Mouse (Mus musculus): ENCODE measurements around the gene 2010111I01Rik.
A peak's percentile ranks its signal among the peaks of the same experiment; 100 is the strongest.

2010111I01Rik gene

DNA sequence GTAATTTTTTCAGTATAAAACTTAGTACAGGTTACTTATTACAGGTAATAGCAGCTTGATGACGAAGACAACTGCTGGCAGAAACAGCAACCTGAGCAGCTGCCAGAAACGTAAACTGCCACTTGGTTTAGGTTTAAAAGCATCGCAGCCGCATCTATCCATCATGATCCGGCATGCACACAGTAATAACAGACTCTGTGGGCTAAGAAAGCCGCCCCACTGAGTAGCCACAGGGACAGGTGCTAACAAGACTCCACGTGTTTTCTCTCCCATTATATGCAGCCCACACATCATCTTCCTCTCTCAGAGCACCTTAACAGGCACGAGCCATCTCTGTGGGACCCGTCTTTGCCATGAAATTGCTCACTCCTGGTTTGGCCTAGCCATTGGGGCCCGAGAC lies 191.6 kb downstream of the 2010111I01Rik start:
- DNase-seq = peak; percentile 85

GRCm38 (mm10) chr13:63170282-63171073 lies 205.8 kb downstream of the 2010111I01Rik start:
- peak; percentile 87 for DNase-seq

DNA sequence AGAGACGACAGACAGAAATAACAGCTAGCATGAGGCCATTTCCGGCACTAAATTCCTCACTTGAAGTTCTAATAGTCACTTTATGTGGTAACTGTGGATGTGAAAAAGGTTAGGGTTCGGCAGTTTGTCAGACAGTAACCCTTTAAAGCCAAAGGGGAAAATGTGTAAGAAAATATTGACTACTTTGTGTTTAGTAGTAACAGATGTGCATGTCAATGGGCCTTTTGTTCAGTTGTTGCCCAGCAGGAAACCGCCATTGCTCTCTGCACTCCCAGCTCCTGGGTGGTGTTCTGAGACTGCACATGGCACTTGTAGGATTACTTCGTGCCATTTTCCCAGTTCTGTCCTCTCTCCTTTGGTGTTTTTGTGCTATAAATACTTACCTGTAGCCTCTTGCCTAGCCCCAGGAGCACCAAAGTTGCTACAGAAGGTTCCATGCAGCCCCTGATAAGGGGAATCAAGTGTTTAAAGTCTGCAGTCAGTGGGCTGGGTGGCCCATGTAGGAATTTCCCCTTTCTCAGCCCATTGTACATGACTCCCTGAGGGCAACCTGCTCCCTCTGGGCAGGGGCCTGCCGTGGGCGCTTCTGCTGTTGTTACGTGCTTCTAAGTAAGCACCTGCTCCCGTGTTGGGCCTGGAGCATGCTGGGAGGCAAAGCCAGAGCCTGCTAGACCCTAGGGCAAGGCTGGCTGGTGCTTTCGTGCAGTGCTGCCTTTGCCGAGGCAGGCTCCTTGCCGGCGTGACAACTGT lies 206.8 kb downstream of the 2010111I01Rik start:
- no peak for DNase-seq

- DNase-seq = peak; percentile 79
Measured at GRCm38 (mm10) chr13:63172097-63172445, 207.4 kb downstream of the 2010111I01Rik start.

DNA sequence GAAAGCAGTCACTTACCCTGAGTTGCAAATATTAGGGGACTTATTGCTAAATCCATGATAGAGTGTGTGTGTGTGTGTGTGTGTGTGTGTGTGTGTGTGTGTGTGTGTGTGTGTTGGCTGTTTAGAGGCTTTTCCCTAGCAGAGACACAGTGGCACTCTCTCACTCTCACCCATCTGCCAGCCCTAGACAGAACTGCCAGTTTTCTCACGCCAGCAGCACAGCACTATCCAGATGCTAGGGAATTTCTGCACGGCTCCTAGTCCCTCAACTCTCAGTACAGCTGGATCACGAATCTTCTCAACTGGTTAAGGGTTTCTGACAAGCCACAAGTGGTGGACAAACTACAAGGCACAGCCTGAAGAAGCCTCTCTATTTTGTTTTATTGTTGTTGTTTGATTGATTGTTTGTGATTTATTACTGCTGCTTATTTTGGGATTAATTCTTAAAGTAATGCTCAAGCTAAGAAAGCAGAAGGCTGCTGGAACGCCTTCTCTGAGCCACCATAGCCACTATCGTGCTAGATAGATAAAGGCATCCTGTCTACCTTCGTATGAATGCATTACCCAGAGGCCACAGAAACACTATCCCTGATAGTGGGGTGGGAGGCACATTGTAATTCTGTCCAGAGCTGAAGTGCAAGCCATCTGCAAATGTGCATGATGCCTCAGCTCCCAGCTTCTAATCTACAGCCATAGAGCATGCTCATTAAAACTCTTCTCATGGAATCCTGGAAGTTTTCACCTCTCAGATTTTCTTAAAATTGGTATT lies 209.7 kb downstream of the 2010111I01Rik start:
- peak; percentile 66 for DNase-seq

DNA sequence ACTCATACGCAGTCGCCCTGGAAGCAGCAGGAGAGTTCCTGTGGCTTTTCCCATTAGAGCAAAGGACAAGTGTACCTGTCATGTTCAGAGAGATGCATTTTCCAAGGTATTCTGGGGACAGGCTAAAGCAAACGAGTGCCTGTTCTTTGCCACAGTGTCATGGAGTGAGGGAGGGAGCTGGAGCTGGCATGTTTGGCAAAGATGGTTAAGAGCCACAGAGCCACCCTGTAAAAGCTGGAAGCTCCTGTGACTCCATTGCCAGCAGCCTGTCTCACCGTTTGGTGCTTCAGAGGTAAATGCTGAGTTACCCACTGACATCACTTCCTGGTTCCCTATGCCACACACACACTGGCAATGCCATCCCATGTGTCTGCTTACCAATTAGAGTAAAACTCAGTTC lies 211.4 kb downstream of the 2010111I01Rik start:
- peak; percentile 88 for DNase-seq

- no peak for DNase-seq
Measured at GRCm38 (mm10) chr13:63177232-63177631, 212.5 kb downstream of the 2010111I01Rik start.

DNA sequence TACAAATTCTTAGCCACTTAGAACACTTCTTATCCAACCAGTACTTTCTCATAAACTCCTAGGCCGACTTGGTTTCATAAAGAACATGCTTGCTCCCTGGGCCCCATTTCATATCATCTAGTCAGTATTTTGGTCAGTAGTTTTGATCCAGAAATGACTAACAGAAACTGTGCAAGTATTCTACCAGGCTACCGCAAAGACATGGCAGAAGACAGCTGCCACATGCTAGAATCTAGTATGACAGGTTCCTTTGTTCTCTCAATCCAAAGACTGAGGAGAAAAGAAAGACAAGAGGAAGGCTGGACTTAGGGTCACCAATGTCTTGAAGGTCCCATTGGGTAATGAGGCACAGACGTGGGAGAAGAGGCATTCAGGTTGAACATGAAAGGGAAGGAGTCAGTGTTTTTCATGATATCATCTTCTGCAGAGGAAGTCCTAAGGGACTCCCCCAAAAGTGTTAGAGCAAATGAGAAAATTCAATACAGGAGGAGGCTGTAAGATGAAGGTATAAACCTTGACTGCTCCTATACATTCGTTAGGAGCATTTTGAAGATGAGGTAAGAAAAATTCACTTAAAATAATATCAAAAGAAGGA lies 216.0 kb downstream of the 2010111I01Rik start:
- DNase-seq = no peak

GRCm38 (mm10) chr13:63184946-63185345 lies 220.3 kb downstream of the 2010111I01Rik start:
- no peak for DNase-seq

DNA sequence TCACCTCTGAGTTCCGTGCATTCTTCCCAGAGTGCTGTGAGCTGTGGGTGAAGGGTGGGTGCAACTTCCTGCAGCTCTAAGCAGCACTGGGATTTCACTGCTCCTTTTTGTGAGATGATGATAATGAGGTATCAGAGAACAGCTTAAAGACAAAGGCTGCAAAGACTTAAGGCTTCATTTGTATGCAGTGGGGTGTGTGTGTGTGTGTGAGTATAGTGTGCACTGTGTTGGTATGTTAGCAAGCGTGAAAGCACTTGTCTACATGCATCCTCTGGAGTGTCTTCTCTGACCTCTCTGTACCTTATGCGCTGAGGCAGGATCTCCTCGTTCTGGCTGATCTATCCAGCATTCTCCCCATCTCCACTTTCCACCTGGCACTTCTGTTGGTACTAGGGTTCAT lies 221.5 kb downstream of the 2010111I01Rik start:
- no peak for DNase-seq

DNA sequence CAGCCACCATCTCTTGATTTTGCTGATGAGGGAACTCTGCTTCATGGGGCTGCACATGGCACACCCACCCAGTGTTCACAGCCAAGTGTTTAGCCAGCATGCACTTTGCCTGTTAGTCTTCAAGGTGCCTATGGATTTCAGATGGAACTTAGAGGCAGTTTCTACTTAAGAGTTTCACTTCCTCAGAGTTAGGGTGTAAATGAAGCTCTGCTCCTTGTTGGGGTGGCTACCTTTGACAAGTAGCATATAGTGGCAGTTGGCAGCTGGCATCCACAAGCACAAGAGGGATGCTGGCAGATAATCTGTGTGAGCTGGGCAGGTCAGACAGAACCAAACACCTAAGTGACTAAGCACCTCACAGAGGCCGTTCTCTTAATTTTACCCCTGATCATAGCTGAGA lies 221.9 kb downstream of the 2010111I01Rik start:
- no peak for DNase-seq

DNA sequence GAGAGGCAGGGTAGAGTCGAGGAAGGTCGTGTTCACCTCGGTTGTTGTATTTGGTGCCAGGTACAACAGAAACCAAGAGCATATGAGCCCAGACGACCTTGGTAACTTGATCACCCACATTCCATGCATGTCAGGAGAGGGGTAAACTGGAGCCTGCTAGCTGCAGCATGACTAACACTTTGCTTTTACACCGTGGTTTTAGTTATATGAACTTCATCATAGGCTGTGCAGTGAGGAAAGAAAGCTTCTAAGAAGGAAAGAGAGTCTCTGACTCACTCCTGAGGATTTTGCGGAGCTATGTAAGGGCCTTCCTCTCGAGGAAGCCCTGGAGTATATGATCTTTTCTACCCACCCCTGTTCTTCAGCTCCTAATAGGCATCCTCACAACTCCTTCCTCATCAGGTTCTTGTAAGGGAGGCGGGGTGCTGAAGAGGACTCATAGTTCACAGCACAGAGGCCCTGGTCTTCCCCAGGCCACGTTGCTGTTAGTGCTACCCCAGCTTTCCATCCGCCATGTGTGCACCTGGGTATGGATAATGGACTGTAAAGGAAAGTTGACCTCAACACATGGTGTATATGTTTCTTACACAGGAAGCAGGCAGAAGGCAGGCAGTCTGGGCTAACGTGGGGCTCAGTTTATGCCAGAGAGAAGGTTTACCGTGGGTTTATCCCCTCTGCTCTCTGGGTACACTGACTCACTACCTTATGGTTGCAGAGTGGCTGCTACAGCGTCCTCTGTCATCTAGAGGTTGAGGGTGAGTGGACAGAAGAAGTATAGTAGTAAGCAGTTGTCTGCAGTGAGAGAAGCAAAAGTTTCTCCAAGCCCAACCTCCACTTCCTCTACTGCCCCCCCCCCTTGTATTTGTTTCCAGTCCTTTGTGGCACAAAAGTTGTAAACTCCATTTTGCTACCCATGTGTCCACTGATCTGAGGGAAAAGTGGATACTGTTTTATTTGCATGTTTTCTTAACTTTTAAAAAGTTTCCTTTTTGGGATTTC lies 222.8 kb downstream of the 2010111I01Rik start:
- peak; percentile 94 for DNase-seq

- no peak for DNase-seq
Measured at GRCm38 (mm10) chr13:63188306-63188705, 223.6 kb downstream of the 2010111I01Rik start.

GRCm38 (mm10) chr13:63188811-63189210 lies 224.1 kb downstream of the 2010111I01Rik start:
- DNase-seq = no peak

- DNase-seq = no peak
Measured at GRCm38 (mm10) chr13:63193423-63193822, 228.7 kb downstream of the 2010111I01Rik start.

- no peak for DNase-seq
Measured at GRCm38 (mm10) chr13:63198038-63198437, 233.3 kb downstream of the 2010111I01Rik start.

- no peak for DNase-seq
Measured at GRCm38 (mm10) chr13:63199588-63199987, 234.9 kb downstream of the 2010111I01Rik start.

- no peak for DNase-seq
Measured at GRCm38 (mm10) chr13:63203502-63204278, 239.0 kb downstream of the 2010111I01Rik start.

GRCm38 (mm10) chr13:63205750-63206149 lies 241.1 kb downstream of the 2010111I01Rik start:
- DNase-seq = no peak

GRCm38 (mm10) chr13:63206396-63206795 lies 241.7 kb downstream of the 2010111I01Rik start:
- no peak for DNase-seq

DNA sequence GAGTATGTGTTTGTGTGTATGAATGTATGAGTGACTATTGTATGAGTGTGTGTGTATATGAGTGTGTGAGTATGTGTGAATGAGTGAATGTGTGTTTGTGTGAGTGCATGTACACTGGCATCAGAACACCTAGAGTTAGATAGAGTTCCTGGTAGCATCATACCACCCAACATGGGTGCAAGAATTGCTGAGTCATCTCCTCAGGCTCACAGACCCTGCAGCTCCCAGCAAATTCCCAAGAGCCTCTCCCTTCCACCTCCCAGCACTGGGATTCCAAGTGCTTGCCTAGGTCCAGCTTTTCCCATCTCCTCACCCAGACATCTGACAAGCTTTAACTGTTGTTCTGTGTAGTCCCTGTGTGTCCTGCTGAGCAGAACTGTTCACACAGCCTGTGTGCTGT lies 251.8 kb downstream of the 2010111I01Rik start:
- peak; percentile 67 for DNase-seq
